Mouse (Mus musculus) mouse trophoblast stem cell (cell line): ENCODE measurements around the gene Slc7a3.
"Not testable (repeated sequence)": the region's sequence is repeated elsewhere in the genome, so short reads cannot be mapped to it uniquely, and the experiment has no call there.

ENCODE experiments used
- in situ Hi-C, 2 experiments: fragments of 300-500 bp; cut with MseI, MboI; formaldehyde crosslinking; loops; 2 replicates in 1 of 2; 3 replicates in 1 of 2; pipeline ENCODE4 v1.15.1; 2025

Slc7a3 gene

DNA sequence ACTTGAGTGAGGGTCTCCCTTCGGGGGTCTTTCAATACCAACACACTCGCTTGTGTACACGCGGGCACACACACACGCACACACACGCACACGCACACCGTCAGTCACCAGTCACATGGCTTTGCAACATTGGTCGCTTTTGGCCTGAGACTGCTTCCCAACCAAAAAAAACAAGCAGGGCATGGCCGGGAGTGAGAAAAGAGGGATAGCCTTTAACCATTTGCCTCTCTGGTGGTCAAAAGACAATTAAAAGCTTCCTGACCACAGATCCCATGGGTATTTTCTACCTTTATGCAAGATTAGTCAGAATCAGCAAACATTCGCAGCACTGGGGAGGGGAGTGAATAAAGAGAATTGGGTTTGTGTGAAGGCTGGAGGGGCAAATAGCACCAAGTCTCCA lies at the start of gene Slc7a3:
TSS of gene Slc7a3 (minus strand) at position 101 of the 400 bp plus-strand sequence.
- in situ Hi-C loops, result no loop called here

DNA sequence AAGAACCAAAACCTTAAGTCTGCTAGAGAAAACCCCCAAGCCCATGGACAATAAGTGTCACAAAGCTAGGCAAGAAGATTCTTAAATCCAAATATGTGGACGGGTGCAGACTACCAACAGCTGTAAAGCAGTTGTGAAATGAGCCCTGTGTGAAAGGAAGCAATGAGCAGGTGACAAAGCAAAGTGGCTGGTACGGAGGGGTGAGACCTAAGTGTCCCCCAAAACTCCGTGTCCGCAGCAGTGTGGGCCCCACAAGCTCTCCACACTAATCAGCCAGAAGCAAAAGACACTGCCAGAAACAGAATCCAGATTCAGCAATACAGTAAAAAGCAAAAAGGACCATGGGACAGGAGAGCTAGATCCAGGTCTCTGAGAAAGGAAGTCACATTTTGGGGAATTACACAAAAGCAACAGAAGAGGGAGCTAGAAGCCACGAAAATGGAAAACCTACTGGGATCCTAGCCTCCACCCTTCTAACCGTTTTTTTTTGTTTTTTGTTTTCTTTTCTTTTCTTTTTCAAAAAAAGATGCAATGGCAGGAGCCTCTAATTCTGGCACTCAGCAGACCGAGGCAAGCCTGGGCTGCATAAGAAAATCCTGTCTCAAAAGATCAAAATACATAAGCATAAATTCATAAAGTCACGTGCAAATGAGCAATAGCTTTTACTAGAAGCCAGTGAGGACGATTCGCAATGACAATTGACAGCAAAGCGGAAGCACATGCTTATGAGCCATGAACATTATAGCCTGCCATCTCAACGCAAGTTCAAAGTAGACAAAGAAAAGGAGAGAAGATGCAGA lies 46.4 kb upstream of the Slc7a3 start:
- in situ Hi-C loops, result loop anchor here in 1 of 2 experiments (5.0 kb wide), 1 partner anchor 200 kb away; no protein-coding TSS in a partner anchor

DNA sequence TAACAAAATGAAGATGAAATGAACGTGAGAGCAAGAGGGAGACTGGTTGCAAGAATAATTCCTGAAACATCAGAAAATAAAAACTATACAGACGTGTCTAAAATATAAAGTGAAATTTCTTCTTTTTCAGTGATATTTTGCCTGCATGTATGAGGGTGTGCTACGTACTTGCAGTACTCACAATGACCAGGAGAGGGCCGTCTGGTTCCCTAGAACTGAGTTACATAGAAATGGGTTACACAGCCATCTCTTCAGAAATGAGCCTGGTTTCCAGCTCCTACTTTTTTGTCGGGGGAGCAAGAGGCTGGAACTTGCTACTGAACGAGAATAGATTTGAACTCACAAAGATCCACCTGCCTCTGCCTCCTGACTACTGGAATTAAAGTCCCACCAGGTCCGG lies 45.2 kb upstream of the Slc7a3 start:
- in situ Hi-C loops, result loop anchor here in 1 of 2 experiments (5.0 kb wide), 1 partner anchor 201 kb away; no protein-coding TSS in a partner anchor

DNA sequence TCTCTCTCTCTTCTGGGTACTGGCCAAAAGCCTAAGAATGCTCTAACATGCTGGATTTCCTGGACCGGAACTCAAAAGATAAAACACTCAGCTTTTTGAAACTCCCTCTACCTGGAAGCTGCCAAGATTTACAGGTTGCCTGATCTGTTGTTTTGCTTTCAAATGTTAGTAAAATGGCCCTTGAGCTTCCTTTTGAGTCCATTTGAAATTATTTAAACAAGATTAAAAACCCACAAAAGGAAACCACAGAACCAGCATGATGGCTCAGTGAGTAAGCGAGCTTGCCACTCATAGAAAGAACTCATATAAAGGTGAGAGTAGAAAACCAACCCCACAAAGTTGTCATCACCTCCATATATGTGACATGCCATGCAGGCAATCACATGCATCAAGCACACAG lies 42.7 kb upstream of the Slc7a3 start:
- in situ Hi-C loops, result loop anchor here in 1 of 2 experiments (5.0 kb wide), 1 partner anchor 204 kb away; no protein-coding TSS in a partner anchor

DNA sequence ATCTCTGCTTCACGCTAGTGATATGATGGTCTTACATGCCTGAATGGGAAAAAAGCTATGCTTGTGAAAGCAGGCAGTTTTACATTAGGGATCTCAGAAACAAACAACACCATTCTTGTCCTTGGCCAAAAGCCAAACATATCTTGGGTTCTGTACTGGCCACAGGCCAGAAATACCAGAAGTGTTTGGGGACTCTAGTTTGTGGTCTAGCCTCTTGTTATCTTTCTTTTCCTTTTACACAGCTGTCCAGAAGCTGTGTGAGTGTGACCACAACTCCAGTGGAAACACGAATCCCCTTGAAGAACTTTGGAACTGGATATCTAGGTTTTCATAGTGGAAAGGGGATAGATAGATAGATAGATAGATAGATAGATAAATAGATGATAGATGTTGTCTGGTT lies 41.2 kb upstream of the Slc7a3 start:
- in situ Hi-C loops, result loop anchor here in 1 of 2 experiments (5.0 kb wide), 1 partner anchor 205 kb away; no protein-coding TSS in a partner anchor

DNA sequence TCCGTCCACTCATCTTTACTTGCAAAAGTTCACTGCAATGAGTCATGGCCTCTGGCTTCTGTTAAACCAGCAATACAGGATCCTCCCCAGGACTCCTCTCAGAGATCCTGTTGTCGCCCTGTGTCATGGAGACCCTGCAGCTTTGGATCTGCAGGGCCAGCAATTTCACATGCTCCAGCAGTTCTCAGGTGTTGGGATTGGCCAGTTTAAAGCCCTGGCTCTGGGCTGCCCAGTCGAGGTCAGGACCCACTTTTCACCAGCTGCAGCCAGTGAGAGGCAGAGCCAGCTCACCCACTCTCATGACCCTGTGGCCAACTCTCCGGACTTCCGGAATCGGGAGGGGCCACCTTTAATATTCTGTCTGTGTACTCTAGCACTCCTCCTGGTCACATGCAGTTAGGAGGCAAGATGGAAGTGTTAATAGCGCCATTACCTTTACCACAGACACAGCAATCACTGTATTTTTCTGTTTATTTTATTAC lies 40.7 kb upstream of the Slc7a3 start:
- in situ Hi-C loops, result loop anchor here in 1 of 2 experiments (5.0 kb wide), 1 partner anchor 206 kb away; no protein-coding TSS in a partner anchor

DNA sequence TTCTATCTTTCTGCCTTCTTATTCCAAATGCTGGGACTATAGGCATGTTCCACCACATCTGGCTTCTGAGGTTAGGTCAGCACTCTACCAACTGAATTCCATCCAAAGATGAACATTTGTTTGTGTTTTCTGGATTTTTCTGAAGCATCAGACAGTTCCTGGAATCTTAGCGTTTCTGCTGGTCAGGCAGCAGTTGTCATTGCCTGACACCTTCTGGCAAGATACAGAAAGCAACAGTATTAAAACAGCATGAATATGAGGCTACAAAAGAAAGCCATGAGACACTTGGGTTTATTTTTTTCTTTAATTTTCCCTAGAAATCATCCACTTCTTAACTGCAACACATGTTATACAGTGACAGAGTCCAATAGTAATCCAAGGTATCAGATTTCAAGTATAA lies 34.7 kb upstream of the Slc7a3 start:
- in situ Hi-C loops, result no loop called here

DNA sequence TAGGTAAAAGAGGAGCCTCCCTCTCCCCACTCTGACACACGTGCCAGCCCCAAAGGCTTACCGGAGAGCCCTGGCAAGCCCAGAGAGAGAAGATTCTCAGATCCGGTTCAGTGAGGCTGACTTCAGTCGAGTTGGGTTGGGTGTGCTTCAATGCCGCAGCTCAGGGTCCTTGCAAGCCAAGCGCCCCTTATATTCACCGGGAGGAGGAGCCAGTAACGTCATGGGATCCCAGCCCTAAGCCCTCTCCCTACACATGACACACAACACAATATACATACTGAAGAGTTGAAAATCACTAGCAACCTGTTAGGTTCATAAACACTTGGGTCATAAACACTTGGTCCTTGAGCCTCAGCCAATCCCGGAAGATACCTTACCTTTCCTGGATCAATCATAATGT lies 609 bp downstream of the Slc7a3 start:
- in situ Hi-C loops, result not testable (repeated sequence)

DNA sequence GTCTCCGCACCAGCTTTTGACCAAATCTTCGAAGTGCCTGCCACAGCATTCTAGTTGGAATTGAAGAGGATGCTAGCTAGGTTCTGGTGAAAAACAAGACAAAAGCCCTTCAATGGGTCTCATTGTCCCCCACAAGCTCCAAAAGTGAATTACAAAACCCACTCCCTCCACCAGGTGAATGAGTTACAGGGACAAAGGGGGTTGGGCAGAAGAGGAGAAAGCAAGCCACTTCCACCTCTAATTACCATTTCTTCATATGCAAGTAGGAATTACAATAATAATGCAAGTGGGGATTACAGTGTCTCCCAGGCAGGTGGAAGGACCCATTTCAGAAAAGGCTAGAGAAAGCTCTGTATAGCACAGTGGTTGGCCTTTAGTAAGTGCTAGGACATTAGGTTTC lies 1.6 kb downstream of the Slc7a3 start:
- in situ Hi-C loops, result no loop called here

DNA sequence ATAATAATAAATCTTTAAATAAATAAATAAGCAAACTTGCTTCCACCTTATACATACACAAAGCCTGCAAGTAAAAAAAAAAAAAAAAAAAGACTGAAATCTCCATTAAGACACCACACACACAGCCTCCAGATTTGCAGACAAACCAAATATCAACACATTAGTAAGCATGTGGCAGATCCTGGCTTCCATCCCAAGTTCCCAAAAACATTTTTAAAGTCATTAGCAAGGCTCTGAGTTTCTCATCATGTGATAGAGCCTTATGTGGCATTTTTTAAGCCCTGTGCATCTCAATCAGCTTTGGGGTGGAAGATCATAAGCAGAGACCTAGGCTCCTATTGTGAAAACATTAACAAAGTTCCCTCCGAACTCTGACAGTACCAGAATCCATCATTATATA lies 20.6 kb downstream of the Slc7a3 start:
- in situ Hi-C loops, result no loop called here

DNA sequence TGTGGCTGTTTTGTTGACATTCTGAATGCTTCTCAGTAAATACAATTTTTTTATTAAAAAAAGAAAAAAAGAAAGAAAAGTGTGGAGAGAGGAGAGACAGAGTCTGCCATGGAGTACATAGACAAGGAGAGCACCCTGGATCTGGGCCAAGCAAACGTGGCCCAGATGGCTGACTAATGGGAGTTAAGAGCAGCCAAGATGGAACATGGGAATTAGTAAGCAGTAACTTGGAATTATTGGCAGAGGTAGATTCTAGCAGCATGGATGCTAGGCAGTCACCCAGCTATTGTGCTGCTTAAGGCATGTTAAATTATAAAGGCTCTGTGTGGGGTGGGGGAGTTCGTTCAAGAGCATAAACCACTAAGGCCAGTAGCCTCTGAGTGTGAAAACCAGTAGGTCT lies 22.3 kb downstream of the Slc7a3 start:
- in situ Hi-C loops, result no loop called here

DNA sequence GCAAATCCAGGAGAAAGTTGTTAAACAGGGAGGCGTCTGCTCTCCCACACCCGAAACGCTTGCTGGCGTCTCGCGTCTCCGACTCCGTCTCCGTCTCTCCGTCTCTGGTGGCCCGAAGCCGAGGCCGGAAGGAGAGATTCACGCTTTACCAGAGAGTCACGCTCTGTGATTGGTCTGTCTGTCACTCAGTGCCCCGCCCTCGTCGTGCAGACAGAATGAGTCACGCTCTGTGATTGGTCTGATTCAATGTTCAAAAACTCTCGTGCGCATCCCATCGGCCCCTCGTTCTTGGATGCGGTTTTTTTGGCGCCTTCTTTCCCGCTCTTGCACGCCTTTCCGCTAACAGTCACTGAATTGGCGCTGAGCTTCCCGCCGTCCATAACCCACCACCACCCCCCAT lies 26.3 kb downstream of the Slc7a3 start, which contains the start of gene Tex11:
TSS of gene Tex11 (minus strand) at position 127 of the 400 bp plus-strand sequence.
- in situ Hi-C loops, result no loop called here
